ENCODE assay signal across 14 mouse cellular contexts in the genomic region with DNA sequence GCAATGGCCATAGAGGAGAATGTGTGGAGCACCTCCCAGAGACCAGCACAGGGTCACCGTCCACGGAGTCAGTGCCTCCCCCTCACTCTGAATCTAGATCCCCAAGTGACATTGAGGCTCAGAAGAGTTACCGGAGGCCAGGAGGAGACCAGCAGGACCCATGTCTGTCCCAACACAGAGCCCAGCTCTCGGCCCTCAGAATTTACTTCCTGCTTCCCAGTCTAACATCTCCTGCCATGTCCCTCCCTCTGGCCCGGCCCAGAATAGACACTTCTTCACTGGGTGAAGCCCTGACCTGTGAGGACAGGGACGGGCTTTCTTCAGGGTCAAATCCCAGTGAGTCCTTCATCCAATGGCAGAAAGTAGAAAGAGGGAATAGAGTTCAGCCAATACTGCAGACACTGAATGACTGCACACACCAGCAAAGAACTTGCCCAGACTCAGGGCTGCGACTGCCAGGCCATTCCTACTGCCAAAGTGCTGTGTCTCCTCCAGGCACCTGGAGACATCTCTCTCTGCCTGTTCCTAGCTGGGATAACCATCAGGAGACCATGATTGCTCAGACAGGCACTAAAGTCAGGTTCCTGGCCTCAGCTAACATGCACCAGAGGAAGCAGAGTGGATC. TPM values are rescaled to one million over a fixed set of nuclear protein-coding genes. Genes with fewer than 3 reads are reported as not detected.
DNase-seq lines count a peak whose midpoint lies in the region; ATAC-seq and TF ChIP-seq lines count a peak whose summit lies in the region.
"Had no signal": no experiment of that assay in that cellular context is flagged by ENCODE, and none has a peak within 500 bp of the region (broad histone marks: within the 10 kb centered on the region; RNA-seq: fewer than 3 reads in every experiment).

No protein-coding gene starts in this region.

- peaks cover 46% of the 10 kb centered on the region for H3K4me1 ChIP-seq in forebrain, embryonic 13.5 days
- H3K4me1 ChIP-seq in forebrain, postnatal 0 days (ENCODE audit: insufficient read depth), result no peaks in the 10 kb centered on the region; the same call in 1 of the 2 replicates
- peaks cover 55% of the 10 kb centered on the region for H3K4me1 ChIP-seq in hindbrain, embryonic 10.5 days (replicated peaks)
- H3K4me1 ChIP-seq in hindbrain, embryonic 14.5 days (replicated peaks; ENCODE audit: control insufficient read depth, insufficient read depth, low read length), result peaks cover 27% of the 10 kb centered on the region
- peaks cover 32% of the 10 kb centered on the region for H3K4me1 ChIP-seq in neural tube, embryonic 12.5 days
- peaks cover 44% of the 10 kb centered on the region for H3K4me1 ChIP-seq in neural tube, embryonic 15.5 days

- peak overlapping the region; percentile 31; the same call in 1 of the 2 replicates for H3K27ac ChIP-seq in forebrain, embryonic 13.5 days
- no peak overlapping the region for H3K27ac ChIP-seq in forebrain, postnatal 0 days (ENCODE audit: low read depth, low read length)
- H3K27ac ChIP-seq in hindbrain, embryonic 10.5 days, result peak overlapping the region; percentile 41
- H3K27ac ChIP-seq in hindbrain, embryonic 14.5 days, result no peak overlapping the region
- no peak overlapping the region for H3K27ac ChIP-seq in neural tube, embryonic 12.5 days
- H3K27ac ChIP-seq in neural tube, embryonic 15.5 days (replicated peaks), result peak overlapping the region; percentile 37; the same call in 1 of the 2 replicates
- H3K27ac ChIP-seq: embryonic facial prominence, embryonic 15.5 days; lung, embryonic 15.5 days had no signal

- no peak for TF ChIP-seq CTCF in forebrain, postnatal 0 days (IDR thresholded peaks at IDR 0.05; ENCODE audit: low read depth)

- no peak overlapping the region for H3K9ac ChIP-seq in forebrain, embryonic 13.5 days
- H3K9ac ChIP-seq in forebrain, postnatal 0 days, result no peak overlapping the region
- no peak overlapping the region for H3K9ac ChIP-seq in hindbrain, embryonic 14.5 days
- H3K9ac ChIP-seq in neural tube, embryonic 12.5 days, result no peak overlapping the region
- H3K9ac ChIP-seq in neural tube, embryonic 15.5 days (replicated peaks), result no peak overlapping the region
- H3K9ac ChIP-seq: embryonic facial prominence, embryonic 15.5 days; lung, embryonic 15.5 days had no signal

- DNase-seq in forebrain, postnatal 0 days, result no peak
- DNase-seq in hindbrain, embryonic 10.5 days (ENCODE audit: low spot score), result no peak
- DNase-seq in hindbrain, embryonic 14.5 days (ENCODE audit: low spot score), result no peak
- no peak for DNase-seq in neural tube, embryonic 10.5 days (ENCODE audit: extremely low spot score, low spot score)
- DNase-seq in embryo, embryonic 10 days (ENCODE audit: low spot score), result no peak
- DNase-seq: cerebellum, postnatal 36 days; liver had no signal

- WGBS in forebrain, embryonic 13.5 days, result 80% methylated on average over 7 of the region's 7 CpGs
- 84% methylated on average over 7 of the region's 7 CpGs for WGBS in forebrain, postnatal 0 days
- 86% methylated on average over 7 of the region's 7 CpGs for WGBS in hindbrain, embryonic 10.5 days
- WGBS in hindbrain, embryonic 14.5 days, result 82% methylated on average over 7 of the region's 7 CpGs
- WGBS in neural tube, embryonic 12.5 days, result 81% methylated on average over 7 of the region's 7 CpGs
- 77% methylated on average over 7 of the region's 7 CpGs for WGBS in neural tube, embryonic 15.5 days

- H3K4me2 ChIP-seq in forebrain, embryonic 13.5 days, result no peak overlapping the region
- no peak overlapping the region for H3K4me2 ChIP-seq in forebrain, postnatal 0 days (ENCODE audit: low read depth)
- no peak overlapping the region for H3K4me2 ChIP-seq in hindbrain, embryonic 14.5 days (replicated peaks)
- 0 out of 2 replicates have a peak overlapping the region, but pooled peaks have one; percentile 14 for H3K4me2 ChIP-seq in neural tube, embryonic 12.5 days (replicated peaks)
- no peak overlapping the region for H3K4me2 ChIP-seq in neural tube, embryonic 15.5 days
- H3K4me2 ChIP-seq: embryonic facial prominence, embryonic 15.5 days; lung, embryonic 15.5 days had no signal

- no peaks in the 10 kb centered on the region for H3K36me3 ChIP-seq in forebrain, embryonic 13.5 days (ENCODE audit: poor library complexity, severe bottlenecking)
- H3K36me3 ChIP-seq in forebrain, postnatal 0 days (ENCODE audit: insufficient read depth), result no peaks in the 10 kb centered on the region
- H3K36me3 ChIP-seq in hindbrain, embryonic 10.5 days, result no peaks in the 10 kb centered on the region
- no peaks in the 10 kb centered on the region for H3K36me3 ChIP-seq in hindbrain, embryonic 14.5 days (replicated peaks; ENCODE audit: control insufficient read depth, insufficient read depth)
- H3K36me3 ChIP-seq in neural tube, embryonic 12.5 days, result no peaks in the 10 kb centered on the region
- H3K36me3 ChIP-seq in neural tube, embryonic 15.5 days, result no peaks in the 10 kb centered on the region
- H3K36me3 ChIP-seq: embryonic facial prominence, embryonic 15.5 days; lung, embryonic 15.5 days had no signal

- no peaks in the 10 kb centered on the region for H3K27me3 ChIP-seq in forebrain, embryonic 13.5 days
- no peaks in the 10 kb centered on the region for H3K27me3 ChIP-seq in forebrain, postnatal 0 days (ENCODE audit: insufficient read depth, low read length)
- H3K27me3 ChIP-seq in hindbrain, embryonic 10.5 days (ENCODE audit: insufficient read depth, poor library complexity, severe bottlenecking), result 0 out of 2 replicates have a peak, but pooled peaks cover 9% of the 10 kb centered on the region
- H3K27me3 ChIP-seq in hindbrain, embryonic 14.5 days (ENCODE audit: control insufficient read depth, insufficient read depth, low read length), result no peaks in the 10 kb centered on the region
- no peaks in the 10 kb centered on the region for H3K27me3 ChIP-seq in neural tube, embryonic 12.5 days (replicated peaks)
- peaks cover 6% of the 10 kb centered on the region; the same call in 1 of the 2 replicates for H3K27me3 ChIP-seq in neural tube, embryonic 15.5 days (replicated peaks)
- H3K27me3 ChIP-seq: embryonic facial prominence, embryonic 15.5 days; lung, embryonic 15.5 days had no signal

- H3K9me3 ChIP-seq in forebrain, embryonic 13.5 days (replicated peaks), result no peaks in the 10 kb centered on the region
- no peaks in the 10 kb centered on the region for H3K9me3 ChIP-seq in forebrain, postnatal 0 days (ENCODE audit: low read length)
- no peaks in the 10 kb centered on the region for H3K9me3 ChIP-seq in hindbrain, embryonic 10.5 days
- H3K9me3 ChIP-seq in hindbrain, embryonic 14.5 days (ENCODE audit: control insufficient read depth, low read length), result no peaks in the 10 kb centered on the region
- no peaks in the 10 kb centered on the region for H3K9me3 ChIP-seq in neural tube, embryonic 12.5 days
- H3K9me3 ChIP-seq in neural tube, embryonic 15.5 days (replicated peaks), result no peaks in the 10 kb centered on the region
- H3K9me3 ChIP-seq: embryonic facial prominence, embryonic 15.5 days; lung, embryonic 15.5 days had no signal

- no peak overlapping the region for H3K4me3 ChIP-seq in forebrain, embryonic 13.5 days
- H3K4me3 ChIP-seq in forebrain, postnatal 0 days (ENCODE audit: low read depth, low read length), result no peak overlapping the region
- H3K4me3 ChIP-seq in hindbrain, embryonic 10.5 days, result no peak overlapping the region
- no peak overlapping the region for H3K4me3 ChIP-seq in hindbrain, embryonic 14.5 days (replicated peaks; ENCODE audit: low read length)
- no peak overlapping the region for H3K4me3 ChIP-seq in neural tube, embryonic 12.5 days
- no peak overlapping the region for H3K4me3 ChIP-seq in neural tube, embryonic 15.5 days (replicated peaks)
- H3K4me3 ChIP-seq: embryonic facial prominence, embryonic 15.5 days; left cerebral cortex, adult 2 months; lung, embryonic 15.5 days had no signal

- ATAC-seq in forebrain, embryonic 13.5 days, result no peak
- ATAC-seq in forebrain, postnatal 0 days, result no peak
- no peak for ATAC-seq in hindbrain, embryonic 14.5 days (ENCODE audit: low FRiP score)
- no peak for ATAC-seq in neural tube, embryonic 12.5 days (ENCODE audit: low FRiP score, low read depth)
- ATAC-seq in neural tube, embryonic 15.5 days (ENCODE audit: low FRiP score), result no peak
- ATAC-seq: activated CD4-positive, CD25-positive, alpha-beta regulatory T cell, adult 4 months had no signal

RNA-seq across cellular contexts. Expression of a gene that starts 29.3 kb away (rescaled TPM):
- polyA plus RNA-seq in forebrain, embryonic 13.5 days (2015; fragmentation: Nextera tagmentation; extraction: Ambion mirVana), result 6.5 and 8.4 TPM in 2 replicates
- 20.0 and 29.8 TPM in 2 replicates for total RNA-seq in forebrain, postnatal 0 days (2014; rRNA removed)
- 5.3 and 10.0 TPM in 2 replicates for polyA plus RNA-seq in forebrain, postnatal 0 days (2015; fragmentation: Nextera tagmentation; extraction: Ambion mirVana)
- 7.5 and 10.5 TPM in 2 replicates for polyA plus RNA-seq in hindbrain, embryonic 10.5 days (2016; fragmentation: Nextera tagmentation; extraction: Ambion mirVana)
- 11.5 and 13.0 TPM in 2 replicates for polyA plus RNA-seq in hindbrain, embryonic 14.5 days (2014; fragmentation: Nextera tagmentation; extraction: Ambion mirVana)
- polyA plus RNA-seq in neural tube, embryonic 12.5 days (2016; fragmentation: Nextera tagmentation; extraction: Ambion mirVana), result 11.0 and 12.1 TPM in 2 replicates
- 14.2 and 14.8 TPM in 2 replicates for polyA plus RNA-seq in neural tube, embryonic 15.5 days (2015; fragmentation: Nextera tagmentation; extraction: Ambion mirVana)

Comparison
In these comparisons a context has a peak if more than half of its experiments do, and no peak if none do; other contexts are left out.
1. H3K27ac ChIP-seq: peak in forebrain, embryonic 13.5 days (single experiment), hindbrain, embryonic 10.5 days (single experiment) and neural tube, embryonic 15.5 days (single experiment); none in forebrain, postnatal 0 days (single experiment), hindbrain, embryonic 14.5 days (single experiment) and neural tube, embryonic 12.5 days (single experiment).